Mouse (Mus musculus) spleen, adult 12 weeks (tissue): ENCODE measurements around the gene Slc48a1.

Experiments used
- DNase-seq: peaks from one replicate; pipeline ENCODE4 v3.0.0; 2022; ENCODE audit warnings: low spot score

Slc48a1 gene

DNA sequence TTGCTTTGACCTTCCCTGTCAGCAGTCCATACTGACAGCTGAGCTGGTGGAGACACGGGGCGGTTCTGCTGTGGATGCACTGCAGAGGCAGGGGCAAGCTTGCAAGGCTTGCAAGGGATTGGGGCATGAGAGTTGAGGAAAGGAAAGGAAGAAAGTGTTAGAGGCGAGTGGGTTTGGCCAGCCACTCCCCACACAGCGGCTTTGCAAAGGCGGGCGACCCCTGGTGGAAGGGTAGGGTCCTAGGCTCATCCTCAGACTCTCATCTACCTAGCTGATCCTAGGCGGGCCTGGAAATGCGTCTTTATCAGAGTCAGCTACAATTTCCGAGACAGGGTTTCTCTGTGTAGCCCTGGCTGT is 4.4 kb downstream of the Slc48a1 start:
- peak; percentile 62 for DNase-seq

DNA sequence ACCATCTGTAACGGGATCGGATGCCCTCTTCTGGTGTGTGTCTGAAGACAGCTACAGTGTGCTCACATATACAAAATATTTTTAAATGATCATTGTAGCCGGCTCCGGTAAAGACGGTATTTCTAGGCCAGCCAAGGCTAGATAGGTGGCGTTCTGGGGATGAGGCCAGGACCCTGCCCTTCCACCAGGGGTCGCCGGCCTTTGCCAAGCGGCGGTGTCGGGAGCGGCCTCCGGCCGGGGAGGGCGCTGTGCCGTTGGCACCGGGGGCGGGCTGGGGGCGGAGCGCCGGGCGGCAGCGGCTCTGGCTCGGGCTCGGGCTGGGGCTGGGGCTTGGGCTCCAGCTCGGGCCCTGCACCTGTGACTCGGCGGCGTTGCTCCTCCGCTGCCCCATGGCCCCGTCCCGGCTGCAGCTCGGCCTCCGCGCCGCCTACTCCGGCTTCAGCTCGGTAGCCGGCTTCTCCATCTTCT is 5.8 kb downstream of the Slc48a1 start:
- DNase-seq: peak; percentile 89

DNA sequence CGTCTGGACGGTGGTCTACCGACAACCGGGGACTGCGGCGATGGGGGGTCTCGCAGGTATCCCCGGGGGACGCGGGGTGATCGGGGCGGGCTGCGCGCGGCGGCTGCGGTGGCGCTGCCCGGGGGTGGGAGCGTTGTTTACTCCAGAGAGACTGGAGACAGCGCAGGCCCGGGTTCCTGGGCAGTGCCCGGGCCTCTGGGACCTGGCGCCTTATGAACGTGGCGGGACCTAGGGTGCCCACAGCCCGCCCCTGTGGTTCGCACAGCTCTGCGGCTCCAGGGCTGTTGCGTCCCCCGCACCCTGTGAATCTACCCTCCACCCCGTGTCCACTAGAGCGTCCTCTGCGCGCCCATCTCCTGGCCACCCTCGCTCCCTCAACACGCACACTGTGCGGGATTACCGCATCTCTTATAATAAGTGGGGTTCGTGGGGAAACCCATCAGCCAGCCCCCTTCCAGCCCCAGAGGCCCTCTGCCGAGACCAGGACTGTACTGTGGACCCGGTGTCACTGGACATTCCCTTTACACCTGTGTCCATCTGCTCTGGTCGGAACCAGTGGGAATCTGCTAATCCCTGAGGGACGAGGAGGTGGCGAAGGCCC is 6.3 kb downstream of the Slc48a1 start:
- DNase-seq: no peak

DNA sequence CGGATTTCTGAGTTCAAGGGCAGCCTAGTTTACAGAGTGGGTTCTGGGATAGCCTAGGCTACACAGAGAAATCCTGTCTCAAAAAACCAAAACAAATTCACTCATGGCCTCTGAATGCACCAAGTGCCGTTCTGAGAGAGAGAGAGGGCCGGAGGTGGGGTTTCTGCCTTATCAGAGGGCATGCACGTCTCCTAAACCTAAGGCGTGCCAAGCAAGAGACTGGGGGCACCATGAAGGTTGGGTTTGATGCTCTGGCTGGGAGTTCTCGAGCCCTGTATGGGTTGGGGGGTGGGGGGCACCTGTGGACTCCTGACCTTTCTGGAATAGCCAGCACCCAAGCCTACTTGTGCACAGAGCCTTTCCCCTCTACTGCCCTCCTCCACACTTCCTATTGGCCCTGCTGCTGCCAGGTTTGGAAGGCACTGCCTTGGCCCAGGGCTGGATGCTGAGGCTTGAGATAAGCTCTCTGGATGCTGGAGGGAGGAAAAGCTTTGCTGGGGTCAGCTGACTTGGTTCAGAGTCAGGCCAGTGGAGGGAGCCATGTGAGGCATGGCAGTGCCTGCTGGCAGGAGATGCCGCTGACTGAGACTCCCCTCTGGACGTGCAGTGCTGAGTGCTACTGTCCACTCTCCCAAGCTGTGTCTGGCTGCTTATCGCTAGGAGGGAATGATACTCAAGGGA is 7.6 kb downstream of the Slc48a1 start:
- peak; percentile 68 for DNase-seq

DNA sequence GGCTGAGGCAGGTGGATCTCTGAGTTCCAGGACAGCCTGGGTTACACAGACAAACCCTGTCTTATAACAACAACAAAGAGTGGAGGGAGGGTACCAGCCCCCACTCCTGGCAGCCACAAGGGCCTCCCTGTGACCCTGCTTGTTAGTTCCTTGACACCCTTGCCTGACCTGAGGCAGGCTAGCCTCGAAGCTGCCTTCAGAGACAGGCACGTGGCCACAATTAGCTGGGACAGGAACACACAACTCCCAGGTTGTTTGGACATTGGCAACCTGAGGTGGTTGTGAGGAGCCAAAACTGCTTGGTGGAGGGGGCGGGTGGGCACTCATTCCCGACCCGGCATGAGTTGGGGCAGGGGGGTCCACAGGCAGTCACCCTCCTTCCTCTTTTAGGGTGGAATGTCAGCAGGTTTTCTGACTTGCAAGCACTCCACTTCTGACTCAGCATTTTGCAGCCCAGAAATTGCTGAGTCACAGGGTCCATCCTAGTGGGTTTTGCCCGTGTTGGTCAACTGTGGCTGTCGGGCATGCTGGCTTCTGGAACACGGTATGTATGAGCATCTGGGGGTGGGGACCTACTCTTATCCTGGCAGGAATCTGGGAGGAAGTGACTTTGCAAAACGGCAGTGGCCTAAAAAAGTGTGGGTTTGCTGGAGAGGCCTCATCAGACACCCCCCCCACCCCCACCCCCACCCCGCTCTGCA is 8.2 kb downstream of the Slc48a1 start:
- DNase-seq: peak; percentile 62

DNA sequence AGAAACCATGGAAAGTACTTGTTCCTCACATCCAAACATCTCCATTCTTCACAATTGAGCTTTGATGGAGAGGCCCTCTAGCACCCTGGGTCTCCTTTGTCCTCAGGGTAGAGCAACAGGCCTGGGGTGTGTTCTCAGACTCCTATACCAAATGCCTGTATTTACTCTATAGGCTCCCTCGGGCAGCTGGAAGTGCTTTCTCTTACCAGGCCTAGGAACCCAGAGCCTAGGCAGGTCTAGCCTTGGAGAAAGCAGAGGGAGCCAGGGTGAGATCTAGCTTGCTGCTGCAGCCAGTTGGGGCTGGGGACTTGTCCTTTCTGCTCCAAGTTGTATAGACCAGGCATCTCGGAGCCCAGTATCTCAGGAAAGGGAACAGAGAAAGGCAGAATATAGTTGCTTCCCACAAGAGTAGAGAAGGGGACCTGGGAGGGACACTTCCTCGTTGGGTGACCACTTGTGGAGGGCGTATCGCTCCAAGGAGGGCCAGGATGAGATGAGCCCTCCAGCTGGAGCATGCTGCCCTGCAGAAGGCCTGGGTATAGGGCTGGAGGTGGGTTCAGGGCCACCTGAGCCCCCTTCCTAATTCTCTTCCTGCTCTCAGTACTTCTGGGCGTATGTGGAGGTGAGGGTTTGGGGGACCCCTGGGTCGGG is 9.0 kb downstream of the Slc48a1 start:
- DNase-seq: no peak

DNA sequence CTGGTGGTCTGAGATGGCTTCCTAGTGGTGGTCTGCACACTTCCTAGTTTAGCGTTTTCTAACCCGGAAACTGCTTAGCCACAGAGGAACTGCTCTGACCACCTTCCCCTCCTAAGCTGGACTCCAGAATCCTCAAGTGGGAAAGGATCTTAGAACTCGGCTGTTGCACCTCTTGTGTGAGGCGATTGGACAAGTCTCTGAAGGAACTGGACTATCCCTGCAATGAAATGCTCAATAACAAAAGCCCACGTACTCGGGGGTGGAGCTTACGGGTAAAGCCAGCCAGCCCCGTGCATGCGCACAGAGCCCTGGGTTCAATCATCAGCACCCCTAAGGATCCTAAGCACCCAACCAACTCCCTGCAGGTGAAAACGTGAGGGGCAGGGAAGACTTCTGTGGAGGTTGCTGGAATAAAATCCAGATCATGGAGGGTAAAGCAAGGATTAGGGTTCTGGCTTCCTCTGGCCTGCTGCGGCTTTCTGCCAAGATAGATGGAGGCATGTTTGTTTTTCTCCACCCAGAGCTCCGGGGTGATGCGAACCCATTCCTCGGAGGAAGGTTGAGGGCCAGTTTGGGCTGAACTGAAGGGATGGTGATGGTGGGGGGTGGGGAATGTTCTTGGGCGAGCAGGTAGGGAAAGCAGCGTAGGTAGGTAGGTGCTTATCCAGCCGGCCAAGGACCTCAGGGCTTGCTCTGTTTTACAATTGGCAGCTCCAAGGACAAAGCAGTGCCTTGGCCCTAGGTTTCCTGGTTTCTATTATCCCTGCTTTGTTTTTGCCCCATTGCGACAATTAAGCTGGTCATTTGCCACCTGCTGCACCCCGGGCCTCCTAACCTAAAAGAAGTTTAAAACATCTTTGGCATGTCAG is 9.7 kb downstream of the Slc48a1 start:
- DNase-seq: no peak

DNA sequence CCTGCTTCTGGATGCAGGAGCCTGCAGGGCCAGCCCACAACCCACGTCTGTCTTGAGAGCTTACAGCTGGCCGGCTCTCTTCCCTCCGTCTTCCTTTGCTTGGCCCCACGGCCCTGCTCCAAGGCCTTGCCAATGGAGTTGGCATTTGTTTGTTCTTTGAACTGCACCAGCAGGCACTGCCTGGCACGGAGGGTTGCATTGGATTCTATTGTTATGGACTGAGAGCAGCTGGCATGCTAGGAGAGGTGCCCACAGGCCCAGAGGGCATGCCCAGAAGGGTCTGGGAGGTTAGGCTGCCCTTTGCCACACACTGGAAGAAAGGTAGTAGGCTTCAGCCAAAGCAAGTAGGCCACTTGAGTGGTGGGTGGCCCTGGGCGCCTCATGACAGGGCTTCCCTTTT is 10.5 kb downstream of the Slc48a1 start:
- no peak for DNase-seq

DNA sequence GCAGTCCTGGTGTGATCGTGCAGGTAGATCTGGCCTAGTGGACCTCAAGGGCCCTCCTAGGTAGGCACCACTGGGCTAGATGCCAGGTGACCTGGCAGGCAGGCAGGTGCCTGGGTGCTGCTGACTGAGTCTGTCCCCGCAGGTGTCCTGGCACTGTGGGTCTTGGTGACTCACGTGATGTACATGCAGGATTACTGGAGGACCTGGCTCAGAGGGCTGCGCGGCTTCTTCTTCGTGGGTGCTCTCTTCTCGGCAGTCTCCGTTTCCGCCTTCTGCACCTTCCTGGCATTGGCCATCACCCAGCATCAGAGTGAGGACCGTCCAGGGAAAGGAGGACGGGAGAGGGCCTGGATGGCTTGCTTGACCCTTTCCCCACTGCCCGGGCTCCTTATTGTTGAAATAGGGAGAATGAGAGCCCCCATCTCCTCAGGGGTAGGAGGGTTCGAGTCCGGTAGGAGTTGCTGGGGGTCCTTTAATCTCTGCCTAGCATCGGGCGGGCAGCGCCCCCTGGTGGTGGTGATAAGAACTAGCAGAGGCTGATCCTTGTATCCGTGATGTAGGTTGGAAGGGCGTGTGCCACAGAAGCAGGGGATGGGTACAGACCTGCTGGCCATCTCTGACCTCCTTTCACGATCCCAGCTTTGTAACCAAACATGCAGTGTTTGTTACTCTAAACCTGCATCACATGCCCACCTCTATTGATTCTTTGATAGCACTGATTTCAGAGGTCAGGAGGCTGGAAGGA is 11.6 kb downstream of the Slc48a1 start:
- DNase-seq: peak; percentile 49

DNA sequence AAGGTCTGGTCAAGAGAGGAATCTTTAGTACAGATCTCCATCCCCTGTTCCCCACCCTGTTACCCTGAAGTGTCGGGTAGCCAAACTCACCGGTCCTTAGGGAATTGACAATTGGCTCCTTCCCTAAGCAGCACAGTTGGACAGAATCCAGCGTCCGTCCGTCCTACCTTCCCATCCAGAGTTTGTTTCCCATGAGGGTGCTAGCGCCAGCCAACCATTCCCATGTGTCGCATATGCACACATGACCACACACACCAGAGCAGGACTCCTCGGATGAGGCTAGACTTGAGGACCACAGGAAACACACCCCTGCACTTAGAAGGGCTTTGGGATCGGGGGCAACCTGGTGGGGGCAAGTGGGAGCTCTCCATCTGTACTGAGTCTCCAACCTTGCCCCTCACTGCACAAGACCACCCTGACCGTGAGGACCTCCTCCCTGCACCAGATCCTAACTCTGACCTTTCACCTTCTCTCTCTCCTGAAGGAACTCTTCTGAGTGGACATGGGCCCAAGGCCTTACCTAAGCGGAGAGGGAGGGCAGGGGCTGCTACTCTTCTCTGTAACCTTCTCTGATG is 12.9 kb downstream of the Slc48a1 start:
- no peak for DNase-seq

DNA sequence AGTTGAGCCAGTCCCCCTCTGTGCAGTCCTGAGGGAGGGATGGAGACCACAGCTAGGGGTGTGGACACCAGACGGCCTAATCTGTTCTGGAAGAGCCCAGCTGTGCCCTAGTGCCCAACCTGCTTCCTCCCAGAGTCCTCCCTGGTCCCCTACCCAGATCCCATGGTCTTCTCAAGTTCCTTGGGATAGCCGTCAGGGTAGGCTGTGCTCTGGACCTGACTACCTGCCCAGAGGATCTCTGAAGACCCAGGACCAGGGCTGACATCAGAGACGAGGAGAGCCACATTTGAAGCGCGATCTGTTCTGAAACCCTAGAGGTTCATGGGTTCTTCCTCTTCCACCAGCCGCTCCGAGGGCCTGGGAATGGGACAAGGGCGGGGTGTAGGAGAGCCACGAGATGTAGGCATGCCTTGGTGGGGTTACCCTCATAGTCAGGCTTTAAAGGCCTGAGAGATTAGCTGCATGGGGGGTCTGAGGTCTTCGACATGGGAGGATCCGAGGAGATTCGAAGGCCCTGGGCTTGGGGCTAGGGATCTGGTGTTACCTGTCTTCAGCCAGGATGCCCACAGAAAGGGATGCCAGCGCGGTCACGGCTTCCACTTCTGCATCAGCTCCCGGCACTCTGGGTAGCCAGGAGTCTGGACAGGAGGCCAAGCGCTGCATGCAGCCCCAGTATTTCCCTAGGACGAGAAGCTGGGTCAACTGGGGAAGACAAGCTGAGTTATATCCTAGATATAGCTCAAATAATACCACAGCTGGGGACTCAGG is 15.2 kb downstream of the Slc48a1 start:
- DNase-seq: no peak

DNA sequence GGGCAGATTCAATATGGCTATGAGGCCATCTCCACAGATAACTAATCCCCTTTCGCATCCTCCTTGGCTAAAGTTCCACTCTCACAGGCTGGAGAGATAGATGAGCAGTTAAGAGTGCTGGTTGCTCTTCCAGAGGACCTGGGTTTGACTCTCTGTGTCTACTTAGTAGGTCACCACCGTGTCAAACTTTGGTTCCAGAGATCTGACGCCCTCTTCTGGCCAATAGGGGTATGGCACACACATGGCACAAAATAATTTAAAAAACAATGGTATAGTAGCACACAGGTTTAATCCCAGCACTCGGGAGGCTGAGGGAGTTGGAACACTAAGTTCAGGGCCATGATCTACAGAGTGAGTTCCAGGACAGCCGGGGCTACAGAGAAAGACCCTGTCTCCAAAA is 15.9 kb downstream of the Slc48a1 start:
- no peak for DNase-seq

DNA sequence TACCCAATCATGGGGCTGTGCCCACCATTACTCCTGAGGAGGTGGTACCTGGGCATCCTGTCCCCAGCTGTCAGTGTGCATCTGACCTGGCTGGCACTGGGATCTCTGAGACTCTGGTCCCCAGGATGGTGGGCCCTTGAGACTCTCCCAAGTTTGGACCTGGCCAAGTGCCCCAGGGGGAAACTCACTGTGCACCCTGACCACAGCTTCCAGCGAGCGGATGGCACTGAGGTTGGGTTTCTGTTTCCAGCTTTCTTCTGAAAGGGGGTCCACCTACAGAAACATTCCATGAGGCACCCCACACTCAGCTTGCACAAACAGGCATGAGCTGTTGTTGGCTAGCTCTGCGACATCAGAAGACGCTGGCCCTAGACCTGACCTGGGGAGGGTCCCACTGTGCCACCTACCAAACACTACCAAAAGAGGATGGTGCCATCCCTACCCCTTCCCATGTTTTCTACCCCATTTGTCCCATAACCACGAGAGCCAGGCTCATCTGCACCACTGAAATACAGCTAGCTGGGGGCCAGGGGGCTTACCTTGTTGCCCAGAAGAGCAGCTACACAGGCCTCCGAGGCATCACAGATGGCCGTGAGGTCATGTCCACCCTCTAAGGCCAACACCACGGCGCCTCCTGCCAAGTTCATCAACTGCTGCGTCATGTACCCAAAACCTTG is 17.4 kb downstream of the Slc48a1 start:
- DNase-seq: no peak

DNA sequence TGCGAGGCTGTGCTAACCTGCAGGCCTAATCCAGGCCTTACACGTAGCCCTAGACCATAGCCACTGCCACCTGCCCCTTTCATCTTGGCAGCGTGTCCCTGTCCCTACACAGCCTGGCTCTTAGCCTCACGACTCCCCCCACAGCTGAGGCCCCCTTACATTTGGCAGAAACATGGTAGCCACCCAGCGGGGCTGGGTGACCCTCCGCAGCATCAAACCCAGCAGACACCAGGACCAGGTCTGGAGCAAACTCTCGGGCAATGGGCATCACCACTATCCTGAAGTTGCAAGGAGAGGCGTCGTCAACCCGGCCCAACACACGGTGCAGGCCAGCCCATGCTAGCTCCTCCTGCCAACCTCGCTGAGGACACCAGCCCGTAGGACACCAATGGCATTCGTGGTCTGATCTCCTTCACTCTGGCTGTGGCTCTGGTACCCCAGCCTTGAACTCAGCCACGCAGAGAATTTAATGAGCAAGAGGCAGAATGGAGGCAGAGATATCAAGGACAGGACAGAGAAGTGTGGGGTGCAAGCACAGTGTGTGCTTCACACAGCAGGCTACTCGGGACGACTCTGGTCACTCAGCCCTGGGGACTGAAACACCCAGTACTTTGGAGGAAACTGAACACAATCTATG is 18.5 kb downstream of the Slc48a1 start:
- no peak for DNase-seq

DNA sequence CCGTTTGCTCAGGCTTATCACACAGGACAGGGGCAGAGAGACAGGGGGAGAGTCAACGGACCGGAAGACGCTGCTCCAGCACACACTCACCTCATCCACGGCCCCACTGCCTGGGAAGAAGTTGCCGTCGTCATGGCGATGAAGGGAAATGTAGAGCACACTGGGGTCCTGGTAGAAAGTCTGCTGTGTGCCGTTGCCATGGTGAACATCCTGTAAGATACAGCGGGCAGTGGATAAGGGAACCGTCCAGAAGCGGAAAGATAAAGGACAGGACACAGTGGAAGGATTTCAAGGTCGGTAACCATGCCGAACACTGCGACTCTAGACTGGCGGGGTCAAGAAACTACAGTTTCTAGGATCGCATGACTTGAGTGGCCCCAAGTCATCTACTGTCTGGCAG is 19.8 kb downstream of the Slc48a1 start:
- DNase-seq: no peak

DNA sequence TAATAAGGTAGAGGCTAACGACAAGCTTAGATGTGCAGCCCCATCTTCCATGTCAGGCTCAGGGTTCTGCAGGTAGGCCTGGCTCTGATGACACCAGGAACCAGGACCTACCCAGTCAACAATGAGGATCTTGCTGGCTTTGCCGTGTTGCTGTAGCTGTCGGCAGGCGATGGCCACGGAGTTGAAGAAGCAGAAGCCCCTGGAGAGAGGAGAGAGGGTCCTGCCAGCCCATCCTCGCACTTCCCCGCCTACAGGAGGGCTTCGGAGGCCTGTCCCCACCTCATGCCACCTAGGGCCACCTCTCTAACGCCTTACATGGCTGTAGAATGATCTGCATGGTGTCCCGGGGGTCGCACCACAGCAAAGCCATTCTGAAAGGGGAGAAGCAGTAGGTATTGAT is 21.1 kb downstream of the Slc48a1 start:
- DNase-seq: no peak

DNA sequence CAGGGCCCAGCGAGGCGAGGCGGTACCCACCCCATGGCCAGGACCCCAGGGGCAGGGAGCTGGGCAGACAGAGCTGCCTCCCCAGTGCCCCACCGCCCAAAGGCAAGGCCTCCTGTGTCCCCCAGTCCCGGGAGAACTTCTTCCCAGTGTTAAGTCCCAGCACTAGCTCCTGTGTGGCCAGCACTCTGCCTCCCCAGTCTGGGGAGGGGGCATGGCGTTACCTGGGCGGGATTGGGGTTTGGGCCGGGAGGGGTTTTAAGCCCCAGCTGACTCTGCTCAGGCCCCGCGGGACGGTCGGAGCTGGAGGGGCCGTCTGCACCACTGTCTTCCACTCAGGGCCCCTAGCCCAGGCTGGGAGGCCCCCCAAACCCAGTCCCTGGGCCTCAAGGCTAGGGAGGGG is 22.5 kb downstream of the Slc48a1 start:
- no peak for DNase-seq

DNA sequence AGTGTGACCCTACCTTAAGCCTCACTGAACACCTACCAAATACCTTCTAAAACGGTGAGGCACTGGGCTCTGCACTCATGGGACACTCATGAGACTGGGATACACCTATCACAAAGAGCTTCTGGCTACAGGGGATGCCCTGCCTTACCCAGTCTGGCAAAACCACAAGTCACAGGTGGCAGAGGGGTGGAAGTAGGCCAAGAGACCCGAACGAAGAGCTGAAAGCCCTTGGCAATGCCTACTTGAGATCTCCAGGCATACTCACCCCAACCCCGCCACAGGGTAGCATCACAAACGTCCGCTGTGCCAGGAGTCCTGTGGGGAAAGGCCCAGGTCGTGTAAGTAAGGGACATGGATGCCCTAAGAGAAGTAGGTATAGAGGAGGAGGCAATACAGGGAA is 23.5 kb downstream of the Slc48a1 start:
- DNase-seq: no peak

DNA sequence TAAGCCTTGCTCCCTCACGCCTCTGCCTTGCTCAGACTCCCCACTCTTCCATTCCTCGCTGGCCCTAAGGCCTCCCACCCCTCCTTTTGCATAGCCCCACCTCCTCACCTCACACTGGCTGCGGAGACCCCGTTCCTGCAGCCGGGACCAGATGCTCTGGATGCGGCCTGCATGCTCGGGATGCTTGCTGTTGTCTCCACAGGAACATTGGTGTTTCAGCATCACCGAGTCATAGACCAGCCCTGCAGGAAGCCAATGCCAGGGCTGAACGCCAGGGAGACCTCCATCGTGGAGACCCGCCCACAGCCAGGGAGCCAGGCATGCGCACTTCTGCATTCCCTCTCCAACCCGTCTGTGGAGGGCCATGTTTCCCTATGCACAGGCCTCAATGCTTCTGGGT is 24.3 kb downstream of the Slc48a1 start:
- no peak for DNase-seq
